Mouse (Mus musculus) layer of hippocampus, postnatal 10 days (tissue): ENCODE results near the gene Dtymk. TPM values are rescaled to one million over a fixed set of nuclear protein-coding genes. Genes with fewer than 3 reads are reported as not detected.
A peak's percentile ranks its signal among the peaks of the same experiment; 100 is the strongest.
"Not testable (repeated sequence)": the region's sequence is repeated elsewhere in the genome, so short reads cannot be mapped to it uniquely, and the experiment has no call there.

Source experiments
- DNase-seq, 2 experiments: peaks; one replicate each; pipeline ENCODE4 v3.0.0; 2021; ENCODE audit warnings: low spot score in 2 of 2
- total RNA-seq, 2 experiments: library from RNA; stranded (reverse); gene quantifications; 2 replicates each; pipeline ENCODE4 v1.2.3; 2021

The Dtymk gene
- total RNA-seq, 2 experiments from 2014 or later, result 65.9 to 69.4 TPM

DNA sequence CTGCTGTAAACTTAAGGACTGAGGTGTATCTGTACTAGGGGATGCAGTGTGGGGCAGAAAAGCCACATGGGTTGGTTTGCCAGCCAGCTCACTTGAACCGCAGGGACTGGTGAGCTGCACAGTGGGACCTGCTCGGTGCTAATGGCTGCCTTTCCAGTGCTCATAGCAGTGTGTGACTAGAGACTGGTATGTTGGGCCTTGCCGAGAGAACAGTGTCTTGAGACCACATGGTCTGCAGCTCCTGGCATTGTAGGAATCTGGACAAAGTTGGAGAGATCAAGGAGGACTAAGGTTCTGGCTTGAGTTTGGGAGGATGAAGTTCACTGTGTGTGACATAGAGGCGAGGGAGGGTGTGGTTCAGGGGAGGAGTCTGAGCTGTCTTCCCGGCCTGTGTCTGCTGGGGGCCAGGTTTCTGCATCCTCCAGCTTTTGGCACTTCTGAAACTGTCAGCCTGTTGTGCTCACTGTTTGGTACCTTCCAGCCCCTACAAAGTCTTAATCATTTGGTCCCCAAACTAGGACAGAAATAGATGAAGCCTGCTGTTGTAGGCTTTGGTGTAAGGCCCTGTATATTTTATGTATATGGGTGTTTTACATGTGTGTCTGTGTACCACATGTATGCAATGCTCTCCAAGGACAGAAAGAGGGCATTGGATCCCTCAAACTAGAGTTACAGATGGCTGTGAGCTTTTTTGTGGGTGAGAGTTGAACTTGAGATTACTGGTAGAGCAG lies 3.7 kb upstream of the Dtymk start:
- no peak for DNase-seq

GRCm38 (mm10) chr1:93804818-93805217 lies 3.1 kb upstream of the Dtymk start:
- no peak for DNase-seq

DNA sequence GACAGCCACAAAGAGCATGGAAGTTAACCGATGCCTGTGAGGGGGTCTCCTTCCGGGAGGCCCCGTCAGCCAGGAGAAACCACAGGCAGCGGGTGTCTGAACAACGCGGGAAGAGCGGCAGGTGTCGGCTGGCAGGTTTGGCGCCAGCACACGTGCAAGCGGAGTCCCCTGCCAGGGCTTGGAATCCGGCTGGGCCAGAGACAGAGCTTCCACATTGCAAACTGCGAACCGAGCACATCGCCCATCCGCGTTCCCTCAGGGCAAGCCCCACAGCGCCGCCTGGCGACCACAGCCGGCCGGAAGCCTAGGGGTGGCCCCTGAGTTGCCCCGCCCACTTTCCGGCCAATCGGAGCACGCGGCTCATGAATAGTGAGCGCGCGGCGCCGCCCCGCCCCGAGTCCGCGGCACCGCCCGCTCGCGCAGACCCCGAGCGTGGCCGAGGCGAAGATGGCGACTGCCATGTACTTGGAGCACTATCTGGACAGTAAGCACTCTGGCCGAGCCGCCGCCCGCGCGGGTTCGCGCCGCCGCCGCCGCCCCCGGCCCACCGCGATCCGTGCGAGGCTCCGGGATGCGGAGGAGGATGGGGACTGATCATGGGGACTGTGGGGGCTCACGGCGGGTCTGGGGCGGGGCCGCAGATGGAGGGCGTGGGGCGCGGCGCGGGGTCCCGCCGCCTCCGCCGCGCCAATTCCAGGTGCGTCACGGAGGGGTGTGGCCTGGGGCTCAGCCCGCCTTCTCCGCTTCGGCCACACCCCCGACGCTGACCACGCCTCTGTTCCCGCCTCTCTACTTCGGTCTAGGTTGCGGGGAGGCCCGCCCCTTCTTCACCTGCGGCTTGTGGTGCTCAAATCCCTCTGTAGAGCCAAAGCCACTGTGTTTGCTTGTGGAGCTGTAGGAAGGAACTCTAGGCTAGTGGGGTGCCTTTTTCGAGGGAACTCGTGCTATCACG lies 2.1 kb upstream of the Dtymk start, which contains the start of gene Ing5:
Gene Ing5 (plus strand): TSS at position 410 of the 952 bp plus-strand sequence.
- peak; percentile 100 for DNase-seq

GRCm38 (mm10) chr1:93802771-93803170 lies 1.0 kb upstream of the Dtymk start:
- no peak for DNase-seq

- DNase-seq, result no peak
These were observed 847 bp downstream of the Dtymk start for GRCm38 (mm10) chr1:93800670-93801503.

GRCm38 (mm10) chr1:93795886-93796285 lies 5.8 kb downstream of the Dtymk start:
- no peak for DNase-seq

DNA sequence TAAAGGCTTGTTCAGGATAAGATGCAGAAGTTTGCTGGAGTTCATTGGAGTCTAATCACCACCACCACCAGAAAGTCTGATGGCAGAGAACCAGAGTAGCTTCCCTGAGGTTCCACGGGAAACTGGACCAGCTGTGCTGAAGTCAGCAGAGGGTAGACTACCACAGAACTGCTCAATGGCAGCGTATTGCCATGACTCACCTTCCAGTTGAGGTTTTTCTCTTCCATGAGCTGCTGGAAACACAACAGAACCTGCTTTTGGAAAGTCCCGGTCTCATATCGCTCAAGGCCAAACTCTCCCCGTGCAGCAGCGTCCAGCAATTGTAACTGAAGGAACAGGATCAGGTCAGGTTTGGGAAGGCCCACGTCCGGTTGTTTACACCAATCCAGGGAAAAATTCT lies 7.2 kb downstream of the Dtymk start:
- no peak for DNase-seq

DNA sequence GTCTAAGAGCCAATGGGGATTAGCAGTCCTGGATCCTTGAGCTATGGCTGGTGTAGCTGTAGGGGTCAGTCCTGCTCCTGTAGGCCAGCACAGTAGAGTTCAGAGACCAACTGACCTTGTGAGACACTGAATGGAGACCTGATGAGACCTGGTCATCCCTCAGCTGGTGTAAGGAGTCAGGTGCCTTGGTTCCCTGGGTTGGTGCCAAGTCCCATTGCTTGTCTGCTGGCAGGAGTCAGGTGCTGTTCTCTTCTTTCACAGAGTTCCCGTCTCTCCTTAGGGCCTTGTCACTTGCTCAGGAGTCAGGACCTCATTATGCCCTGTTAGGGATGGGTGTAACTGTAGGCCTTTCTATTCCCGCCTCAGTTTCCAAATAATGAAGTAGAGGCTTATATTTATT lies 14.8 kb downstream of the Dtymk start:
- no peak for DNase-seq

GRCm38 (mm10) chr1:93776686-93777085 lies 25.0 kb downstream of the Dtymk start:
- no peak for DNase-seq

- no peak for DNase-seq
These were observed 31.8 kb downstream of the Dtymk start for GRCm38 (mm10) chr1:93769901-93770300.

- no peak for DNase-seq
These were observed 34.1 kb downstream of the Dtymk start for GRCm38 (mm10) chr1:93767600-93767999.

GRCm38 (mm10) chr1:93764871-93765591 lies 36.7 kb downstream of the Dtymk start:
- DNase-seq, result no peak

DNA sequence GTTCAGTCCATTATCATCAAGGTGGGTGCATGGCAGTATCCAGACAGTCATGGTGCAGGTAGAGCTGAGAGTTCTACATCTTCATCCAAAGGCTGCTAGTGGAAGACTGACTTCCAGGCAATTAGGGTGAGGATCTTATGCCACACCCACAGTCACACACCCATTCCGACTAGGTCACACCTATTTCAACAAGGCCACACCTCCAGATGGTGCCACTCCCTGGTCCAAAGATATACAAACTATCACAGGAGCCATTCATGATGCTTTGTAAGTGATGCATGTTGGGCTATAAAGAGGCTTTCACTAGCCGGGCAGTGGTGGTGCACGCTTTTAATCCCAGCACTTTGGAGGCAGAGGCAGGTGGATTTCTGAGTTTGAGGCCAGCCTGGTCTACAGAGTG lies 38.2 kb downstream of the Dtymk start:
- DNase-seq, result not testable (repeated sequence)

GRCm38 (mm10) chr1:93760076-93760475 lies 41.7 kb downstream of the Dtymk start:
- no peak for DNase-seq

DNA sequence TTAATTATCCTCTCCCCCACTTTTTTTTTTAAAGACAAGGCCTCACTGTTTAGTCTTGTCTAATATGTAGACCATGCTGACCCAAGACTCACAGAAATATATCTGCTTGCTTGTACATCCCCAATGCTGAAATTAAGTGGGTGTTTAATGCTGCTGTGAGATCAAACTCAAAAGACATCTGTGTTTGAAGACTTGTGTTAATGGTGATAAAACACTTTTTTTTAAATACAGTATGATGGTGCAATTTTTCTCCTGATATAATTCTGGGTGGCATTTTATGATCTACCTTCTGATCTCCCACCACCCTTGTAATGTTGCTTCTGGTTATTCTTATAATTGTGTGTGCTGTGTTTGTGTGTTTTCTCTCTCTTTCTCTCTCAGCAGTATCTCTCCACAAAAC lies 45.6 kb downstream of the Dtymk start:
- DNase-seq, result no peak

DNA sequence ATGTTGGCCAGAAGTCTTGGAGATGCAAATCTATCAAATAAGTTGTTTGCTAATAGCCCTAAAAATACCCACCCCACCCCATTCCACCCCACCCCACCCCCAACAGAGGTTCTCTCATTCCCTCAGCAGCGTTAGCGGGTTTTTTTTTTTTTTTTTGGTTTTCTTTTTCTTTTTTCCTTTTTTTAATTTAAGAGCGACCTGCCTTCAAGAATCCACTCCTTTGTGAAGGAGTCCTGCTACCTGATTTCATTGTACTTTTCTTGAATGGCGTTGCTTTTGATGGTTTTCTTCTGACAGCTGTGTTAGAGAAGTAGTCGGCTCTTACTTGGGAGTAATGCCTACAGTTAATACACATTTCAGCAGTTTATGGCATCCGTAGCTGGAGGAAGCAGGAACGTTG lies 46.1 kb downstream of the Dtymk start:
- no peak for DNase-seq

DNA sequence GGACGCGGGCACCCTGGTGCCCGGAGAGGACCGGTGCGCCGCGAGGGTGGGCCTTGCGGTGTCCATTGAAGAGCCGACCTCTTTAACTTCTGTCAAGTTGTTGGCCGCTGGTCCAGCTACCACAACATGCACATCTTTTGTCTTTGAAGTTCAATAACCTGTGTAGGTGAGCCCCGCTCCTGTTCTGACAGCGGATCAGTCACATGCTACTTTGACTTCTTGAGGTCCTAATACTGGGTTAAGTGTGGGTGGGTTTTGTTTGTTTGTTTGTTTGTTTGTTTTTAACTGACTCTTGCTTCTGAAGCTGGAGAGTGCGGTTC lies 46.5 kb downstream of the Dtymk start:
- no peak for DNase-seq

DNA sequence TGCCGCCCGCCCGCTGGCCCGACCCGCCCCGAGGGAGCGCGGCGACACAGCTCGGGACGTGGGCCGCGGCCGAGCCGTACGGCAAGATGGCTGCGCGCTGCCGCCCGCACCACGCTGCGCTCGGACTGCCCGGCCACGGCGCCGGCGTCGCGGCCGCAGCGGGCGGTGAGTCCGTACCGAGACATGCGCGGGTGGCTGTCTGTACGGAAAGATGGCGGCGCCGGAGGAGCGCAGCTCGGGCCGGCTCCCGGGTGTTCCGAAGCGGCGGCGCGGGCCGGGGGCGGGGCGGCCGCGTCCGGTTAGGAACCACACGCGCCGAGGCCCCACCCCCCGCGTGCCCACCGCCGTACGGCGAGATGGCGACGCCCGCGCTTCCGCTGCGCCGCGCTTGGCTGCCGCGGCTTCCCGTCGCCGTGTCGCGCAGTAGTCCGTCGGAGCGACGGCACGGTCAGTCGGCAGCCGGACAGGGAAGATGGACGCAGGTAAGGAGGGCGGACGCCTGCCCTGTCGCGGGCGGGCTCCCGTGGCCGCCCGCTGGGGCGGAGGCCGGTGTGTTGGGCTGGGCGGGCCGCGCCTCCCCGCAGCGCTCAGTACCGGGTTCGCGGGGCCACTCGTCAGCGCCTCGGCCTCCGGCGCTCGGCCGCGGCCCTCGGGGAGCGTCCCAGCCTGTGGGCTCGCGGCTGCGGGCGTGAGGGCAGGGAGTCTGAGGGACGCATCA lies 47.0 kb downstream of the Dtymk start, which contains the start of gene Thap4:
Gene Thap4 (minus strand): TSS at position 292 of the 718 bp plus-strand sequence.
- peak; percentile 86 to 93 for DNase-seq

DNA sequence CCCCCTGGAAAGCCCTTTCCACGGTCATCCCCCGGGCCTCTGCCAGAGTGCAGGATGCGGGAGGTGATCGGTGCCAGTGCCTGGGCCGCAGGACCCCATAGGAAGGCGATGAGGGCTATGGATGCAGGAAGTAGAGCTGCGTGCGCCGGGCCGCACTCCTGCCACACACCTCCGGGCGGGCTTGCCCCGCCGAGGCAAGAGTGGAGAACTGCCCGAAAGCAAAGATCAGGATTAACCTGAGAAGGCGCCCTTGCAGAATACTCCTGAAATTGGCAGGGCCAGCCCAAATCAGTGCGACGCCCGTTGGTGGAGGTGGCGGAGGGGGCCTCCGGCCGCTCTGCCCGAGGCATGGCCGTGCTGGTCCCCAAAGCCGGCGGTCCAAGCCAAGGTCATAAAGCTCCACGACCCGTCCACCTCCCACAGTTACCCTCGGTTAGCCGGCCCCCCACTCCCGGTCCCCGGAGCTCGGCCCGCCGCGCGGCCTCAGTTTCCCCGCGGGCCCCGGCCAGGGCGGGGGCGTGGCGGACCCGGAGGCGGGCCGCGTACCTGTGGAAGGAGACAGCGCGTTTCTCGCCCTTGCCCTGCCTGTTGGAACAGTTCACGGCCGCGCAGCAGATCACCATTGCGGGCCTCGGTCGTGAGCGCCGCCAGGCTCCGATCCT lies 47.7 kb downstream of the Dtymk start:
- DNase-seq, result no peak

DNA sequence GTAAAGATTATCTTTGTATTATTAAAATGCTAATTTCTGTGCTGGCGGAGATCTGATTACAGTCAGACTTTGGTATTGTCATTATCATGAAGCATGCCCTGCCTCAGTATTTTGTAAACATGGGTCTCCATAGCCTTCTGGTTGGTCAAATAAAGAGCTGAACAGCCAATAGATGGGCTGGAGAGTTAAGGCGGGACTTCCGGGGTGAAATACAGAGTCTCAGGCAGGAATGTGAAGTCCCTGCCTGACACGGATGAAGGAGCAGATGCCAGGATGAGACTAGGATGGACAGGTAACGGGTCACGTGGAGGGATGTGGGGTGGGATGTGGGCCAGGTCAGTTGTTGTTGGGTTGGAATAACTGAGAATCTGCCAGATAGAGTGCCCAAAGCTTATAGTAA lies 50.4 kb downstream of the Dtymk start, which contains the start of gene Atg4b:
Gene Atg4b (plus strand): TSS at position 211 of the 400 bp plus-strand sequence.
- DNase-seq, result no peak
